Mouse (Mus musculus) forebrain, embryonic 16.5 days (tissue): Measurements from ENCODE around the gene Fgfr2. TPM values are rescaled to one million over a fixed set of nuclear protein-coding genes. Genes with fewer than 3 reads are reported as not detected.

Experiments
- ATAC-seq: fragments of 200-750 bp; cut with Nextera tagmentation; 2 replicates; pipeline ENCODE4 v1.8.0; 2017; ENCODE audit warnings: mild to moderate bottlenecking, moderate library complexity
- H3K27ac ChIP-seq: fragments of 300-500 bp; sonication (generic); 2 replicates; pipeline ENCODE4 v1.5.1; 2014; ENCODE audit warnings: low read length, control low read depth
- H3K27me3 ChIP-seq: fragments of 300-500 bp; sonication (generic); replicated peaks from 2 replicates; pipeline ENCODE4 v1.6.1; 2014; ENCODE audit warnings: low read length; ENCODE audit not compliant: control insufficient read depth, insufficient read depth
- H3K36me3 ChIP-seq: fragments of 300-500 bp; sonication (generic); 2 replicates; pipeline ENCODE4 v1.6.1; 2014; ENCODE audit not compliant: control insufficient read depth, insufficient read depth
- H3K4me1 ChIP-seq: fragments of 300-500 bp; sonication (generic); replicated peaks from 2 replicates; pipeline ENCODE4 v1.6.1; 2014; ENCODE audit warnings: low read length; ENCODE audit not compliant: control insufficient read depth, insufficient read depth
- H3K4me2 ChIP-seq: fragments of 300-500 bp; sonication (generic); 2 replicates; pipeline ENCODE4 v1.6.1; 2014; ENCODE audit warnings: mild to moderate bottlenecking, low read length, control low read depth
- H3K4me3 ChIP-seq: fragments of 300-500 bp; sonication (generic); replicated peaks from 2 replicates; pipeline ENCODE4 v1.5.1; 2014; ENCODE audit warnings: mild to moderate bottlenecking, low read length, control low read depth
- H3K9ac ChIP-seq: fragments of 300-500 bp; sonication (generic); replicated peaks from 2 replicates; pipeline ENCODE4 v1.6.1; 2014; ENCODE audit warnings: low read depth, low read length, control low read depth
- H3K9me3 ChIP-seq: fragments of 300-500 bp; sonication (generic); 2 replicates; pipeline ENCODE4 v1.6.1; 2016; ENCODE audit warnings: low read length; ENCODE audit not compliant: control insufficient read depth
- WGBS: fragments of 180-500 bp; shearing (Covaris S2); extraction: QIAGEN DNeasy Blood & Tissue Kit; methylation state at CpG from one replicate; pipeline ENCODE4 v1.1.7; 2014; 5-methylcytosine and 5-hydroxymethylcytosine counted together
- polyA plus RNA-seq: library from polyadenylated mRNA; unstranded; fragments of >200 nt; fragmentation: Nextera tagmentation; extraction: Ambion mirVana; gene quantifications from 2 replicates; pipeline ENCODE4 v1.2.1, GENCODE M21; 2015

The Fgfr2 gene
- polyA plus RNA-seq, 1 experiment from 2014 or later, result 39.2 TPM

DNA sequence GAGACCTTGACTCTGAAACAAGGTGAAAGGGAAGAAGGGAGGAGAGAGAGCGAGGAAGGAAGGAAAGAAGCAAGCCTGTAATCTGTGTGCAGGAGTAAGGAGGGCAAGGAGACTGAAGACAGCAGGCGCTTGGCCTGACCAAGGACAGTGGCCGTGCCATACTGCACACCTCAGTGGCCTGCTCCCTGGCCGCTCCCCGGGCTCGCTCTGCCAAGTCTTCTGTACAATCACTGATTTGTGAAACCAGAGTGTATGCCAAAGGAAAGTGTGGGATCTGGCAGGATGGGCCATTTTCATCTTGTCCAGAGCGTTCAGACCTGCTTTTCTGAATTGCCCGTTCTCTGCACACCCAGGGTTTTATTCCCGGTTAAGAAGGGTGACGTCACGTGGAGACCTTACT is 441.9 kb downstream of the Fgfr2 start:
- 77% methylated on average over 11 of the region's 11 CpGs for WGBS
- ATAC-seq, result no peak
- H3K9me3 ChIP-seq, result no peaks in the 10 kb centered on the region

DNA sequence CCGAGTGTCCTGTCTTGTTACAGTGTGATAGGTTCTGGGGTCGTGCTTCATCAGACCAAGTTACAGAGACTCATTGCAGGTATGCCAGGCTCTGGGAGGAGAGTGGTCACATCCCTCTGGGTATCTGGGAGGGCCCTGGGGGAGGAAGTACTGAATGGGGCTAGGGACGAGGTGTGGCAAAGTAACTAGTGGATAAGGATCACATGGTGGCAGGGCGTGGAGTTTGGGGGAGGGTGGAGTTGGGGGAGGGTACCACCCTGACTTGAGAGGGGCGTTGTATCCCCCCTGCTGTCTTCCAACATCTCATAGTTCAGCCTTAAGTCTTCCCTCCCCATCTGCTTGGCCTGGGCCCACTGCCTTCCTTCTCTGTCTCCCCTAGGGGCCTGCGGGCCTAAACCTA is 443.6 kb downstream of the Fgfr2 start:
- no peak for ATAC-seq
- no peak overlapping the region for H3K9ac ChIP-seq
- H3K9me3 ChIP-seq, result no peaks in the 10 kb centered on the region
- H3K27me3 ChIP-seq, result no peaks in the 10 kb centered on the region
- H3K27ac ChIP-seq, result no peak overlapping the region
- no peak overlapping the region for H3K4me2 ChIP-seq
- H3K36me3 ChIP-seq, result no peaks in the 10 kb centered on the region
- WGBS, result 92% methylated on average over 6 of the region's 6 CpGs
- H3K4me3 ChIP-seq, result no peak overlapping the region
- no peaks in the 10 kb centered on the region; the same call in 1 of the 2 replicates for H3K4me1 ChIP-seq

More for the DNA sequence above, 441.9 kb downstream of the Fgfr2 start:
- no peaks in the 10 kb centered on the region for H3K36me3 ChIP-seq
- H3K4me3 ChIP-seq, result no peak overlapping the region
- no peak overlapping the region for H3K4me2 ChIP-seq
- no peaks in the 10 kb centered on the region for H3K27me3 ChIP-seq
- no peak overlapping the region for H3K27ac ChIP-seq
- no peaks in the 10 kb centered on the region; the same call in 1 of the 2 replicates for H3K4me1 ChIP-seq
- H3K9ac ChIP-seq, result no peak overlapping the region

DNA sequence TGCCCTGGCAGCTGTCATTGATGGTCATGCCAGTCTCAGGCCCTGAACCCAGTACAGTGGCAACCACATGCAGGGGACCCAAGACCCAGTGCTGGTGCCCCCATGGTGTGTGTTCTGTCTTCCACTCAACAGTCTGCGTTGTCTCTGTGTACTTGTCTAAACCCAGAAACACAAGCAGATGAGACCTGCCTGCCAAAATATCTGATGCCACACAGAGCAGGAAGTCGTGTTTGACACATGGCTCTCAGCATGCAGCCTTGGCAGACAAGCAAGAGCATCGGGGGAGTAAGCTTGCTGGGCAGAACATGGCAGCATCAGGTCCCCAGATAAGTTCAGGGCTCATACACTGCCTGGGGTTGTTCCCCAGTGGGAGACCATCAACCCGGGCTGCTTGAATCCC is 444.0 kb downstream of the Fgfr2 start:
- Histone ChIP-seq H3K4me1 (no peaks in the 10 kb centered on the region; the same call in 1 of the 2 replicates), H3K4me3 (no peak overlapping the region), H3K27me3 (no peaks in the 10 kb centered on the region), H3K4me2 (no peak overlapping the region), H3K27ac (no peak overlapping the region), H3K9ac (no peak overlapping the region), H3K36me3 (no peaks in the 10 kb centered on the region), H3K9me3 (no peaks in the 10 kb centered on the region)
- WGBS, result 64% methylated on average over 4 of the region's 4 CpGs
- peak; percentile 26; the same call in 1 of the 2 replicates for ATAC-seq

DNA sequence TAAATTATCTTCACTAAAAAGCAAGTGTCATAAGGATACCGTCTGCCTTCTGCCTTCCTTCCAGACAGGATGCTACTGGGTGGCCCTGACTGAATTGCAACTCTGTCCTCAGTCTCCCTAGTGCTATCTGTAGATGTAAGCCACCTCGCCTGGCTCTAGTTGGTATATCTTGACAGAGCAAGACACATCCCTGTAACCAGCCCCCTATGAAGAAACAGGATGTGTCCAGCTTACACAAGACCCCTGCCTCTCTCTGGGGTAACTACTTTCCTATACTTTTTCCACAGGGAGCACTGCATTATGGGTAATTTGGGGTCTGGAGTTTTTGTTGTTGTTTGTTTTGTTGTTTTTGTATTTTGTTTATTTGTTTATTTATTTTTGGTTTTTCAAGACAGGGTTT is 447.2 kb downstream of the Fgfr2 start:
- H3K4me1 ChIP-seq, result no peaks in the 10 kb centered on the region; the same call in 1 of the 2 replicates
- H3K9me3 ChIP-seq, result no peaks in the 10 kb centered on the region
- ATAC-seq, result no peak
- no peaks in the 10 kb centered on the region for H3K36me3 ChIP-seq
- no peak overlapping the region for H3K27ac ChIP-seq
- no peaks in the 10 kb centered on the region for H3K27me3 ChIP-seq
- H3K9ac ChIP-seq, result no peak overlapping the region
- no peak overlapping the region for H3K4me3 ChIP-seq
- 89% methylated on average over 2 of the region's 2 CpGs for WGBS
- no peak overlapping the region for H3K4me2 ChIP-seq

DNA sequence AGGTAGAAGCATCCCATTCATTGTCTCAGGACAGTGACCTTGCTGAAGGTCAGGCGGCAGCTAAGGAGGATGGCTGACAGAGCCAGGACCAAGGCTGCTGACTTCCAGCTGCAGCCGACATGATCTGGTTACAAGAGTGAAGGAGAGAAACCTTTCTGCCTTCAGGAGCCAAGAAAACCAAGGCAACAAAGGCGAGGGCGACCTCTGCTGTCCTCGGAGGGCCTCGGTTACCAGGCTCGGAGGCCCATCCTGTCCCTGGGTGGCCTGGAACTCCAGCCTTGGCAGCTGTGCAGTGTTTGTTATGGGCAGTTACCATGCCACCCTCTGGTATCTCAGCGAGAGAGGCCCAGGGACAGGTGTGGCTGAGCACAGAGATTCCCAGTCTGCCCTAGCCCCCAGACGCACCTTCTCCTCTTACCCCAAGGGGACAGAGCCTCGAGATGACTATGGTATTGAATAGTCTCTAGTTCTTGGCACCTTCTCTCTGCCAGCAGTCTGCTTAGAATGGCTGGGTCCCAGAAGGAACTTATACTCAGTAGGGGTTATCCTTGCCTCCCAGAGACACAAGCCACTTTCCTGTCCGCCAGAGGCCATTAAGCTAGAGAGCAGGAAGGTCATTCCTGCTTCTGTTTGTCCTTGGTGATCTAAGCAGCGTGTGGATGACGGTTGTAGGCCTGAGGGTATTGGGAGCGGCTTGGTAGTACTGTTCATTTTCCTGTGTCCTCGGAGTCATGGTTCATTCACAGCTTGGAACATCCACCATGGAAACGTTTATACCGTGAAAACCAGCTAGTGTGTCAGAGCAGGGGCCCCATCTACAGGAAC is 449.0 kb downstream of the Fgfr2 start:
- Histone ChIP-seq H3K27me3 (no peaks in the 10 kb centered on the region), H3K36me3 (no peaks in the 10 kb centered on the region), H3K27ac (no peak overlapping the region), H3K9me3 (no peaks in the 10 kb centered on the region), H3K4me2 (no peak overlapping the region), H3K9ac (no peak overlapping the region), H3K4me1 (no peaks in the 10 kb centered on the region; the same call in 1 of the 2 replicates), H3K4me3 (no peak overlapping the region)
- no peak for ATAC-seq
- 51% methylated on average over 17 of the region's 17 CpGs for WGBS

DNA sequence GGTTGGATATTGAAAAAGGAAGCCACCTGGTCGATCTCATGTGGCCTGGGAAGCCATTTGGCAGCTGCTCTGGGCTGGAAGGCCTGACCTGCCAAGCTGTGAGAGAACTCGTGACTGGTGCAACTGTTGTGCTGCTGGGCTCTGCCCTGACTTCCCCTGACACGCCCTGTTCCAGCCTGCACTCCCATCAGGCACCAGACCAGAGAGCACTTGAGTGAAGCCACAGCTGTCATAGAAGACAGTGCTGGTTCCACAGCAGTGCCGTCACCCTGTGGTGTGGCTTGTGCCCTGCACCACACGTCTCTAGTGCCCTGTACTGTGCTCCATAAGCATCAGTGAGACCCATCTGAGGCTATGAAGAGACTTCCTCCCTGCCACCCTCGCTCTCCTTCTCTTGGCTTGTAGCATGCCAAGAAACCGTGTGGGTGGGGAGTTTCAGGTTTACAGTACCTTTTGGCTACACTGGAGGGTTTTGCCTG is 450.6 kb downstream of the Fgfr2 start:
- H3K4me1 ChIP-seq, result no peaks in the 10 kb centered on the region; the same call in 1 of the 2 replicates
- H3K4me3 ChIP-seq, result no peak overlapping the region
- H3K4me2 ChIP-seq, result no peak overlapping the region
- no peak for ATAC-seq
- 82% methylated on average over 7 of the region's 7 CpGs for WGBS
- no peaks in the 10 kb centered on the region for H3K27me3 ChIP-seq
- H3K36me3 ChIP-seq, result no peaks in the 10 kb centered on the region
- no peak overlapping the region for H3K9ac ChIP-seq
- H3K9me3 ChIP-seq, result no peaks in the 10 kb centered on the region
- H3K27ac ChIP-seq, result no peak overlapping the region

DNA sequence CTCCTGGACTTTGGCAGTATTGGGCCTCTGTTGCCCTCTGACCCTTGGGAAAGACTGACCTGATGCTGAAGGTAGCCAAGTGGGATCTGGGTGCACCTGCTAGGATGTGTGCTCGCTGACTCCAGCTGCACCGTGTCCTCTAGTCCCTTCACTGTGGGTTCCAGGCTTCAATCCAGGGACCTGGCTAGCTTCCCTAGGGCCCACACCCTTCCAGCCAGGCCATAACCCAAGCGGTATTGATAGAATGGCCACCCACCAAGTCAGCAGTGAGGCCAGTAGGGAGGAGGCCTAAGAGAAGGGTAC is 452.3 kb downstream of the Fgfr2 start:
- Histone ChIP-seq H3K9ac (no peak overlapping the region), H3K9me3 (no peaks in the 10 kb centered on the region), H3K4me3 (no peak overlapping the region), H3K27ac (no peak overlapping the region), H3K27me3 (no peaks in the 10 kb centered on the region), H3K4me1 (no peaks in the 10 kb centered on the region; the same call in none of the 2 replicates), H3K4me2 (no peak overlapping the region), H3K36me3 (no peaks in the 10 kb centered on the region)
- WGBS, result 76% methylated on average over 3 of the region's 3 CpGs
- no peak for ATAC-seq

DNA sequence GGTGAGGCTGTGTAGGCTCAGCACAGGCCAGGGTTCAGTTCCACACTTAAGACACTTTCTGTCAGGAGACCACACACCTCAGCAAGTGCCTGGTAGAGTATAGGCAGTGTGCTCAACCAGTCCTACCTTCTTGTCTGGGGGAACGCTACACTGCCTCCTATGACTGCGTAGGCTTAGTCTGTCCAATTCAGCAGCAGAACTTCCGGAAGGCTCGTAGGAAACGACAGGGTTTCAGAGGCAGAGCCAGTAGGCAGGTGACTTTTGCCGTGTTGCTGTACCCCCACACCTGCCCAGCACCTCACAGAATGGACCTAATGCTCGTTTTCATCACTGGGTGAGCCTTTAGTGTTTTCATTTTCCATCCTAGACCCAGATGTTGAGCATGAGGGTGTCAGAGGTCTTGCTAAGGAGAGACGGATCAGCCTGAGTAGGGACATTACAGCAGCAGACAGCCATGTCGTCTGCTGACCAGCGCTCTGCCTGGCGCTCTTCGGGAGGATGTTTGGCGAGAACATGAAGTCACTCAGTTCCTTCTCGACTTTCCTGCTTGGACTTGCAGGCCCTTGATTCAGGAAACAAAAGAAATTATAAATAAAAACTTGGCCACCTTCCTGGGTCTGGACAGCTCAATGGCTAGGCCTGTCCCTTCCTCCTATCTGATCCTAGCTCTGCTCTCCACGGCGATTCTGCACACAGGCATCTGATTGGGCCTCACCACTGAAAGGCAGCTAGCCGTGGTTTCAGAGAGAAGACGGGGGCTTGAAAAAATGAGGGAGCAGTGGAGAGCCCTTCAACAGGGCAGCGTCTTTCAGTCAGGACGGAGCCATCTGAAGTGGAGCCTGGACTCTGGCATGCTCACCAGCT is 452.9 kb downstream of the Fgfr2 start:
- Histone ChIP-seq H3K9me3 (no peaks in the 10 kb centered on the region), H3K9ac (no peak overlapping the region), H3K36me3 (no peaks in the 10 kb centered on the region), H3K4me2 (no peak overlapping the region), H3K4me3 (no peak overlapping the region), H3K27me3 (no peaks in the 10 kb centered on the region), H3K27ac (no peak overlapping the region), H3K4me1 (peaks cover 6% of the 10 kb centered on the region)
- 87% methylated on average over 20 of the region's 20 CpGs for WGBS
- ATAC-seq, result no peak

DNA sequence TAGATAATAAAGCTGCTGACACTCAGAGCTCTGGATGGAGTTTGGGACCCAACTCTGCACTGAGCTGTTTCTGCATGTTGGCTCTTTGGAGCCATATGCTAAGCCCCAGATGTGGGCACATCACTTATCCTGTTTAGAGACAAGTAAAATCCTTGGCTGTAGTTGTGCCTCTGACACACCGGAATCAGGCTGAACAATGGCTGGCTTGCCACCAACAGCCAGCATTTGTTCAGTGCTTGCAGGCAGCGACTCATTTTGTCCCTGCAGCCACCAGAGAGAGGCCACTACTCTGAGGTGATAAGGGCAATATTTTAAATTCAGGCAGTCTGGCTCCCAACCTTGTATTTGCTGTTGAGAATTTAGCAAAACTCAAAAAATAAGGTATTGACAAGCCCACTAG is 454.5 kb downstream of the Fgfr2 start:
- 17% methylated on average over 2 of the region's 2 CpGs for WGBS
- H3K9ac ChIP-seq, result no peak overlapping the region
- H3K27ac ChIP-seq, result no peak overlapping the region
- H3K27me3 ChIP-seq, result no peaks in the 10 kb centered on the region
- no peak overlapping the region for H3K4me3 ChIP-seq
- H3K36me3 ChIP-seq, result no peaks in the 10 kb centered on the region
- H3K9me3 ChIP-seq, result no peaks in the 10 kb centered on the region
- H3K4me1 ChIP-seq, result peaks cover 7% of the 10 kb centered on the region; the same call in 1 of the 2 replicates
- no peak for ATAC-seq
- H3K4me2 ChIP-seq, result no peak overlapping the region
